In genomic region chr3:122246986-122247767, GRCm38 (mm10) we compare ENCODE assay signal across 8 mouse cellular contexts. TPM values are rescaled to one million over a fixed set of nuclear protein-coding genes. Genes with fewer than 3 reads are reported as not detected.
DNase-seq lines count a peak whose midpoint lies in the region; ATAC-seq lines count a peak whose summit lies in the region.

No protein-coding gene starts in this region.

- no peak for ATAC-seq in hindbrain, embryonic 13.5 days (ENCODE audit: low FRiP score)
- ATAC-seq in liver, embryonic 13.5 days (ENCODE audit: low read depth), result peak; percentile 65
- no peak for ATAC-seq in stomach, embryonic 14.5 days (ENCODE audit: insufficient number of reproducible peaks, insufficient read depth, low FRiP score, low read depth)

- 37% methylated on average over 12 of the region's 12 CpGs for WGBS in heart, embryonic 10.5 days
- 72% methylated on average over 12 of the region's 12 CpGs for WGBS in hindbrain, embryonic 13.5 days
- 13% methylated on average over 12 of the region's 12 CpGs for WGBS in liver, embryonic 13.5 days (ENCODE audit: insufficient replicate concordance)
- WGBS in stomach, embryonic 14.5 days, result 50% methylated on average over 12 of the region's 12 CpGs

- peaks cover 5% of the 10 kb centered on the region; the same call in 1 of the 2 replicates for H3K36me3 ChIP-seq in heart, embryonic 10.5 days
- H3K36me3 ChIP-seq in hindbrain, embryonic 13.5 days, result peaks cover 2% of the 10 kb centered on the region; the same call in 1 of the 2 replicates
- peaks cover 30% of the 10 kb centered on the region for H3K36me3 ChIP-seq in liver, embryonic 13.5 days
- no peaks in the 10 kb centered on the region for H3K36me3 ChIP-seq in stomach, embryonic 14.5 days (ENCODE audit: control insufficient read depth, insufficient read depth, low read length)

- intact Hi-C loops in heart, postnatal 25 days (cut with DNase I), result loop anchor here (2.0 to 10.0 kb wide), 3 partner anchors 14 to 362 kb away; no protein-coding TSS in a partner anchor
- intact Hi-C loops in gastrocnemius, postnatal 36 days (cut with DNase I), result no loop called here

- H3K9me3 ChIP-seq in heart, embryonic 10.5 days, result no peaks in the 10 kb centered on the region
- H3K9me3 ChIP-seq in hindbrain, embryonic 13.5 days, result no peaks in the 10 kb centered on the region
- no peaks in the 10 kb centered on the region for H3K9me3 ChIP-seq in liver, embryonic 13.5 days (replicated peaks)
- H3K9me3 ChIP-seq in stomach, embryonic 14.5 days (ENCODE audit: control insufficient read depth, low read depth, low read length), result no peaks in the 10 kb centered on the region

- H3K9ac ChIP-seq in hindbrain, embryonic 13.5 days, result peak overlapping the region; percentile 58; the same call in 1 of the 2 replicates
- H3K9ac ChIP-seq in liver, embryonic 13.5 days, result peak overlapping the region; percentile 100
- H3K9ac ChIP-seq in stomach, embryonic 14.5 days (replicated peaks; ENCODE audit: low read depth, low read length), result no peak overlapping the region

- H3K27me3 ChIP-seq in heart, embryonic 10.5 days (ENCODE audit: insufficient read depth, poor library complexity, severe bottlenecking), result no peaks in the 10 kb centered on the region
- no peaks in the 10 kb centered on the region for H3K27me3 ChIP-seq in hindbrain, embryonic 13.5 days
- no peaks in the 10 kb centered on the region for H3K27me3 ChIP-seq in liver, embryonic 13.5 days
- H3K27me3 ChIP-seq in stomach, embryonic 14.5 days (ENCODE audit: control insufficient read depth, insufficient read depth, low read length), result no peaks in the 10 kb centered on the region

- peak; percentile 85 for DNase-seq in heart, embryonic 10.5 days (ENCODE audit: low spot score)
- no peak for DNase-seq in heart, postnatal 25 days (ENCODE audit: low spot score)
- DNase-seq in cerebellum, adult 18-20 months, result peak; percentile 41 to 58
- DNase-seq in liver, embryonic 13.5 days, result peak; percentile 74
- DNase-seq in adipocyte (ENCODE audit: low spot score), result no peak
- no peak for DNase-seq in gastrocnemius, postnatal 36 days

- peaks cover 15% of the 10 kb centered on the region for H3K4me1 ChIP-seq in heart, embryonic 10.5 days
- H3K4me1 ChIP-seq in hindbrain, embryonic 13.5 days (replicated peaks), result peaks cover 26% of the 10 kb centered on the region
- H3K4me1 ChIP-seq in liver, embryonic 13.5 days (replicated peaks), result peaks cover 67% of the 10 kb centered on the region
- H3K4me1 ChIP-seq in stomach, embryonic 14.5 days (ENCODE audit: control insufficient read depth, insufficient read depth, low read length), result peaks cover 16% of the 10 kb centered on the region

- peak overlapping the region; percentile 96; the same call in 1 of the 2 replicates for H3K27ac ChIP-seq in heart, embryonic 10.5 days
- H3K27ac ChIP-seq in hindbrain, embryonic 13.5 days, result no peak overlapping the region
- peak overlapping the region; percentile 100 for H3K27ac ChIP-seq in liver, embryonic 13.5 days
- no peak overlapping the region; the same call in 1 of the 2 replicates for H3K27ac ChIP-seq in stomach, embryonic 14.5 days (ENCODE audit: low read length)

- peak overlapping the region; percentile 68 for H3K4me2 ChIP-seq in hindbrain, embryonic 13.5 days
- peak overlapping the region; percentile 79 for H3K4me2 ChIP-seq in liver, embryonic 13.5 days
- H3K4me2 ChIP-seq in stomach, embryonic 14.5 days (replicated peaks; ENCODE audit: low read depth, low read length), result peak overlapping the region; percentile 84

- peak overlapping the region; percentile 97 for H3K4me3 ChIP-seq in heart, embryonic 10.5 days
- H3K4me3 ChIP-seq in hindbrain, embryonic 13.5 days, result peak overlapping the region; percentile 73
- H3K4me3 ChIP-seq in liver, embryonic 13.5 days (replicated peaks), result peak overlapping the region; percentile 100
- peak overlapping the region; percentile 74; the same call in 1 of the 2 replicates for H3K4me3 ChIP-seq in stomach, embryonic 14.5 days (ENCODE audit: low read depth, low read length)

RNA-seq across cellular contexts. Expression of gene Gclm, which starts 1.8 kb away (rescaled TPM):
- polyA plus RNA-seq in heart, embryonic 10.5 days (2016; fragmentation: Nextera tagmentation; extraction: Ambion mirVana), result 76.0 and 81.2 TPM in 2 replicates
- 10 to 100 TPM; 47.0 to 51.4 TPM for total RNA-seq in heart, postnatal 25 days (2021)
- polyA plus RNA-seq in hindbrain, embryonic 13.5 days (2015; fragmentation: Nextera tagmentation; extraction: Ambion mirVana), result 46.7 and 56.4 TPM in 2 replicates
- 455 and 466 TPM in 2 replicates for polyA plus RNA-seq in liver, embryonic 13.5 days (2015; fragmentation: Nextera tagmentation; extraction: Ambion mirVana)
- 60.5 and 66.8 TPM in 2 replicates for polyA plus RNA-seq in stomach, embryonic 14.5 days (2014; fragmentation: Nextera tagmentation; extraction: Ambion mirVana)
- 10 to 100 TPM; 32.2 to 47.4 TPM for total RNA-seq in gastrocnemius, postnatal 36 days (2021)

RNA-seq across cellular contexts. Expression of gene Dnttip2, which starts 27.0 kb away (rescaled TPM):
- 53.1 and 77.4 TPM in 2 replicates for polyA plus RNA-seq in heart, embryonic 10.5 days (2016; fragmentation: Nextera tagmentation; extraction: Ambion mirVana)
- total RNA-seq in heart, postnatal 25 days (2021), result 10 to 100 TPM; 23.8 to 26.0 TPM
- polyA plus RNA-seq in hindbrain, embryonic 13.5 days (2015; fragmentation: Nextera tagmentation; extraction: Ambion mirVana), result 58.2 and 59.6 TPM in 2 replicates
- 52.7 and 65.0 TPM in 2 replicates for polyA plus RNA-seq in liver, embryonic 13.5 days (2015; fragmentation: Nextera tagmentation; extraction: Ambion mirVana)
- polyA plus RNA-seq in stomach, embryonic 14.5 days (2014; fragmentation: Nextera tagmentation; extraction: Ambion mirVana), result 72.3 and 77.6 TPM in 2 replicates
- total RNA-seq in gastrocnemius, postnatal 36 days (2021), result 10 to 100 TPM; 18.9 to 27.1 TPM

RNA-seq across cellular contexts. Expression of gene Bcar3, which starts 46.8 kb away (rescaled TPM):
- 7.8 and 17.0 TPM in 2 replicates for polyA plus RNA-seq in heart, embryonic 10.5 days (2016; fragmentation: Nextera tagmentation; extraction: Ambion mirVana)
- total RNA-seq in heart, postnatal 25 days (2021), result 1 to 10 TPM; 6.4 to 7.2 TPM
- polyA plus RNA-seq in hindbrain, embryonic 13.5 days (2015; fragmentation: Nextera tagmentation; extraction: Ambion mirVana), result 6.1 and 7.9 TPM in 2 replicates
- 5.0 and 5.5 TPM in 2 replicates for polyA plus RNA-seq in liver, embryonic 13.5 days (2015; fragmentation: Nextera tagmentation; extraction: Ambion mirVana)
- 11.3 and 12.7 TPM in 2 replicates for polyA plus RNA-seq in stomach, embryonic 14.5 days (2014; fragmentation: Nextera tagmentation; extraction: Ambion mirVana)
- total RNA-seq in gastrocnemius, postnatal 36 days (2021), result 1 to 10 TPM; 3.6 to 4.4 TPM

Comparison
In these comparisons a context has a peak if more than half of its experiments do, and no peak if none do; other contexts are left out.
1. DNase-seq: peak in heart, embryonic 10.5 days (single experiment), cerebellum, adult 18-20 months (2 of 2) and liver, embryonic 13.5 days (single experiment); none in heart, postnatal 25 days (single experiment), adipocyte (single experiment) and gastrocnemius, postnatal 36 days (0 of 2).
2. H3K27ac ChIP-seq: peak in heart, embryonic 10.5 days (single experiment) and liver, embryonic 13.5 days (single experiment); none in hindbrain, embryonic 13.5 days (single experiment) and stomach, embryonic 14.5 days (single experiment).
3. Peak in every context shown above with its lines, with median percentiles within 50 percentile points of each other: H3K4me3 ChIP-seq and H3K4me2 ChIP-seq.